Mouse (Mus musculus) adrenal gland, adult 18-20 months (tissue): Measurements from ENCODE around the gene Pgghg. TPM values are rescaled to one million over a fixed set of nuclear protein-coding genes. Genes with fewer than 3 reads are reported as not detected.

Experiments
- DNase-seq, 2 experiments: peaks; one replicate each; pipeline ENCODE4 v3.0.0; 2021 to 2022; ENCODE audit warnings: low spot score in 2 of 2
- long read RNA-seq, 2 experiments: library from polyadenylated mRNA; stranded (forward); transcript quantifications; one replicate each; pipeline ENCODE4 v2.0.0; 2021
- total RNA-seq, 2 experiments: library from RNA; stranded (reverse); gene quantifications; 1 replicate in 1 of 2; 2 replicates in 1 of 2; pipeline ENCODE4 v1.2.3; 2021

The Pgghg gene
- total RNA-seq: 10 to 100 TPM; 30.4 to 32.3 TPM
- long read RNA-seq, experiment 1, transcript Pgghg-201 (14 exons, 2,981 nt): major isoform, 10 of 29 reads
- long read RNA-seq, experiment 1, partial matches to known transcripts: 10 of 29 reads
- long read RNA-seq, experiment 1, other reads (novel, unspliced or antisense): 6 of 29 reads
- long read RNA-seq, experiment 2, transcript Pgghg-201 (14 exons, 2,981 nt): major isoform, 6 of 21 reads
- long read RNA-seq, experiment 2, partial matches to known transcripts: 11 of 21 reads
- long read RNA-seq, experiment 2, other reads (novel, unspliced or antisense): 4 of 21 reads

DNA sequence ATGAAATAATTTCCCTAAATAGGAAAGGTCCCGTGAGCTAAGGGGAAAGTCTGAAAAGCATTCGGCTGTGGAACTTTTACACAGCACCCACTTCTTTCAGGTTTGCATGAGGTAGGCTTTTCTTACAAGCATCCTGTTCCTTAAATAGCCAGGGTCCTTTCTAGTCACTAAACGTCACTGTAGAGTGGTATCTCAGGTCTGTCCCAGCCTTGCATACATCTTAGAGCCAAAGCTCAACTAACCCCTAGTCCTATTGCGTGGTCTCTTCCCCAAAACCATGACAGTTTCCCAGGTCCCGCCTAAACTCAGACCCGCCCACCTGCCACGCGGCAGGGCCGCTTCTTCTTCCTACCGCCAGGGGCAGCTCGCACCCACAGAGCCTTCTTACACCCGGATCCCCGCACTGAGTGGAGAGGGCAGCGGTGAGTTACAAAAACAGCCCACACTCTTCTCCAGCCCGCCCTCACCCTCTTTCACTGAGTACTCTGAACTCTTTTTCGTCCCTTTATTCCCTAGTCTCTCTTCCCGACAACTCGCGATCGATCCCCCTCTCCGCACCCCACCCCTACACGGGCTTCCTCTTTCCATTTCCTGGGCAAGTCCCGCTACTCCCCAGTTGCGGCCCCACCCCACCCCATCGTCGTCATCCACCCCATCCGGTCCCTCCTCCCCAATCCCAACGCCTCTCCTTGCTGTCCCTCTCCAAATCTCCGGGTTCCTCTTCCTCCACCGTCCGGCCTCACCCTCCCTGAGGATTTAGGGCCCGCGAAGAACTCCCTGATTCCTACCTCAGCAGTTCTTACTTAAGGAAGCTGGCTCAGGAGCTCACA lies at the start of gene Pgghg:
Gene Pgghg (plus strand): TSS at position 170 of the 830 bp plus-strand sequence.
- peak; percentile 83 to 84 for DNase-seq

- DNase-seq: no peak
Observed at GRCm38 (mm10) chr7:140894031-140894430, 47.2 kb upstream of the Pgghg start.

GRCm38 (mm10) chr7:140894611-140895010 lies 46.6 kb upstream of the Pgghg start:
- no peak for DNase-seq

DNA sequence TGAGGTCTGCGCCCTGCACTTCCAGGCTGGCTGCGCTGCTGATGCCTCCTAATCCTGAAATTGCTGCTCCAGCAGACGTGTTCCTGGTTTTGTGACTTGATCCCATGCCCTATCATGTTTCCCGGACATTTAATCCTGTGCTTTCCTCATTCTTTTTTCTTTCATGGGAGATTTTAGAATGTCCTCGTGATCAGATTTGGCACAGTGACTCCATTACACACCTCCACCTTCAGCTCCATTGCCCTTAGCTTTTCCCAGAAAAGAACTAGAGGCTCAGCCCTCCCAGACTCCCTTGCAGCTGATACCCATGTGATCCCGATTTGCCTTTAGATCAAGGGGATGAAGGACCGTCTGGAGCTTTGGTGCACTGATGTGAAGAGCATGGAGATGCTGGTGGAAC lies 43.3 kb upstream of the Pgghg start:
- no peak for DNase-seq

DNA sequence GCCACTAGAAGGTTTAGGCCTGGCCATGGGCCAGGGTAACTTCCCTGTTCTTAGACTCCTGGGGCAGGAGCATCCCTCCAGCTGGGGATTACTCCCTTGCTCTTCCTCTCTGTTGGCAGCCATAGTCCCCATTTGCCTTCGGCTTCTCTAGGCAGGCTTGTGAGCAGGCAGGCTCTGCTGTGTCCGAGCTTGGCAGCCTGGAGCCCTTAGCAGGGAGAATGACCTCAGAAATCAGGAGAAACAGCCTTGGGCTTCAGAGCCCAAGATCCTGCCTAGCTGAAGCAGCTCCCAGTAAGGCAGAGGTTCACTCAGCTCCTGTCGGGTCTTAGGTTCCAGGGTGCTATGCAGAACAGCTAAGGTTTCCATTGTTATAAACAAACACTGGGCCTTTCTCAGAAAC lies 42.1 kb upstream of the Pgghg start:
- DNase-seq: no peak

DNA sequence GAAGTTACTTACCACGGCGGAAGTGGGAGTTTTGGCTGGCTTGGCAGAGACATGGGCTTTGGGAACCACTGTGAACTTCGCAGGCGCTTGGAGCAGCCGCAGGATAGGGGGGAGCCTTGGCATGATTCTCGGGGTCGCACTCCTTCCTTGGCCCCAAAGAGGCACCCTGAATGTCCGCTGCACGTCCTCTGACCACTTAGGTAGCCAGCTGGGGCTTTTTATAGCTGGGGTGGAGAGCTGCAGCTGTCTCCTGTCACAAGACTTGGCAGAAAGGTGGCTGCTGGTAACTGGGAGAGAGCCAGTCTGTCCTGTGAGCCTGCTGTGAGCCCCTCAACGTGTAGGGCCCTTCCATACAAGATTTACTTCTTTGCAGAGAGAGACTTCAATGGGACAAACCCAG lies 41.0 kb upstream of the Pgghg start, which contains the start of gene Cox8b:
Gene Cox8b (minus strand): TSS at position 227 of the 400 bp plus-strand sequence.
- no peak for DNase-seq

DNA sequence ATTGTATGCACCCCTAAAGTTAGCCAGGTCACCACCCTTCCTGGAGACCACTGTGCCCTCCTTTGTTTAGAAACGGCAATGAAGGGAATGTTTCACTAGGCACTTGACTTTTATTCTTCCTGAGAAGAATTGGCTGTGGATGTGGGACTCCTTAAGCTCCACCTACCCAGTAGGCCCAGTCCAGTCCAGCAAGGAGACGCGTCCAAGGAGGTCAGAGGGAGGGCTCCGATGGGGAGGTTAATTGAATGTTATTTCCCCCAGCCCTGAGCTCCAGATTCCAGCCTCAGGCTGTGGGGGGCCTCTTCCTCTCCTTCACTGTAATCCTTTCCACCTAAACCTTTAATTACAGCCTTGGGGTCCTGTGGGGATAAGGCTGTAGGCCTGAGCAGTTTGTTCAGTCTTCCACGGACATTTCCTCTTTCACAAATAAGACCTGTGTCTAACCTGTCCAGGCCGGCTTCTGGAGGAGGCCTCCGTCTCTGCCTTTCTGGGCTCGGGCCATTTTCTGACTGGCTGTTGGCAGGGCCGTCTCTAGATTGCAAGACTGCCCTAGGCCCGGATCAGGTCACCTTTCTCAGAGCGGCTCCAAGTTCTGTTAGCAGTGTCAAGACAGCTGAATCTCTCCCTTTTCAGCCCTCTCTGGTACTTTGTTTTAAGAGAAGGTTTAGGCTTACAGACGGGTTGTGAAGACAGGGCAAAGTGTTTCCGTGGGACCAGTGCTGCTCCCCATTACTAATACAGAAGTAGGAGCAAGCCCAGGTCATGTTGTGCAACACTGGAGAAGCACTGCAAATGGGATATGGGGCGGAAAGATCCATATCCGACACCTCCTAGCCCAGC lies 38.9 kb upstream of the Pgghg start:
- DNase-seq: no peak

GRCm38 (mm10) chr7:140903212-140903611 lies 38.0 kb upstream of the Pgghg start:
- peak; percentile 82 to 90 for DNase-seq

DNA sequence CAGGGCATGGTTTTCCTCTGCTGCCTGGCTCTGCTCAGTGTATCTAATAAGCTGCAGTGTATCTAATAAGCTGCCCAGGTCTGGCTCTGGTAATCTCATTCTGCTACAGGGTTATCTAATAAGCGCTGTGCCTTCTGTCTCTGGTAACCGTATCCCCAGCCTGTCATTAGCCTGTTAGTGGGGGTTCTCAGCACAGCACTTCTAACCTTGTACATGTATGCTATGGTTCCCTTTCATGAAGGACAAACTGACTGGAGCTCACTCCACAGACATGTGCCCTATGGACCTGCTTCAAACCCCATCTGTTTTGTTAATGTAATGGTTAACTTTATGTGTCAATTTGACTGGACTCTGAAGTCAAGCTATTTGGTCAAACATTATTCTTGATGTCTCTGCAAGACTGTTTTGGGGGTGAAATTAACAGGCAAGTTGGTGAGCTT lies 35.5 kb upstream of the Pgghg start:
- no peak for DNase-seq

DNA sequence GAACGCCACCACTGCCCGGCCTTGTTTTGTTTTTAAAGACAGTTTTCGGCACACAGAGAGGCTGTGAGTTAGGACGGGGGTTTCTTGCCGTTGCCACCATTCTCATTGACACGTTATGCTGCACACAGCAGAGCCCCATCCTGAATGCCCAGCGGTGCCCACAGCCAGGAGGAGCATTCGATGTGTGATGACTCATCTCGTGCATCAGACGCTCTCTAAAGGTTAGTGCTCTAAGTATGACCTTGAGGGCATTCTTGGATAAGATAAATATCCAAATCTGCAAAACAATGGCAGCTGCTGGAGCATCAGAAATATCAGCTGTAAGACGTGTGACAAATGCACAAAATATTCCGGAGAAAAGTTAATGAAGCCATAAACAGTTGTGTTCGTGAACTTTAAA lies 34.1 kb upstream of the Pgghg start:
- DNase-seq: peak; percentile 33 to 34

- DNase-seq: no peak
Observed at GRCm38 (mm10) chr7:140907697-140908096, 33.5 kb upstream of the Pgghg start.

- DNase-seq: no peak
Observed at GRCm38 (mm10) chr7:140908181-140908580, 33.0 kb upstream of the Pgghg start.

- peak; percentile 82 to 83 for DNase-seq
Observed at GRCm38 (mm10) chr7:140908634-140909107, 32.5 kb upstream of the Pgghg start.

- no peak for DNase-seq
Observed at GRCm38 (mm10) chr7:140912293-140912692, 28.9 kb upstream of the Pgghg start.

DNA sequence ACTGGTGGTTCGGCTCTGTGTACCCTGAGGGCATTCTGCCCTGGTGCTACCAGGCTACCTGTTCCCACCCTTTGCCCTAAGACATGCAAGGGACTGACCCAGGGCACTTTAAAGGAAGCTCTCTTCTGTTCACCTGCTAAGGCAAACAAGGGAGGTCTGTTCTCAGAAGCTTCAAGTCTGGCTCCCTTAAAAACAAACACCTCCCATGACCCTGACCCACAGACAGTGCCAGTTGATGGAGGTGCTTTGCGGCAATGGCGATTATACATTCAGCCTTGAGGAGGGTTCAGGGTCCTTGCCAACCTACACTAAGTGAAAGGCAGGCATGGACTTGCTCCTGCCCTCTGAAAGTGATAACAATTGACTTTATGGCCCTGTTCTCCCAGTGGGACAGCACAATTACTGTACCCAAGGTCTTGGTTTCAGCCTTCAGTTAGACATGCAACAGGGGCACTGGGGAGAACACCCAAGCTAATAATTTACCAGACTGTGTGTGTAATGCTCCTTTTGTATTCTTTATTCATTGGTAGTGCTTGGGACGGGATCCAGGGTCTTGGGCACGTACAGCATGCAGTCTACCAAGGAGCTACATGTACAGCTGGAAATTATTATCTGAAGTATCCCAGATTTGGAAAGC lies 28.2 kb upstream of the Pgghg start:
- DNase-seq: no peak

DNA sequence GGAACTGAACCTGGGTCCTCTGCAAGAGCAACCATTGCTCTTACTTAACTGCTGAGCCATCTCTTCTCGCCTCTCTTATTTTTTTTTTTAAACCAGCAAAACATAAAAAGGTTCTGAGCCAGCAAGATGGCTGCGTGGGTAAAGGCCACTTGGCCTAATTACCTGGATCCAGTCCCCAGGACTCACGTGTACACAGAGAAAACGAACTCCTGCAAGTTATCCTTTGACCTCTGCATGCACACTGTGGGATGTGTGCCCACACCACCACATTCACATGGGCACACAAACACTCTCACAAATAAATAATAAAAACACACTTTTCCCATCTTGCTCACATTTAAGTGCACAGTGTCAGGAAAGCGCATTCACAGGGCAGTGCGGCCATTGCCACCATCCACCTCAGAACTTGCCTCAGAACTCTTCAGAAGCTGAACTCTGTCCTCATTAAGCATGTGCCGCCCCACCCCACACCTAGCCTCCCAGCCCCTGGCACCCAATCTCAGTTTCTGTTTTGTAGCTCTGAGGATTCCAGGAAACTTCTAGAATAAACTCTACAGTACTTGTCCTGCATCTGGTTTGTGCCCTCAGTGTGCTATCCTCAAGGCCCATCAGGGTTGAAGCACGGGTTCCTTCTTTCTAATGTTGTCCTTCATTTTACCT lies 27.0 kb upstream of the Pgghg start:
- no peak for DNase-seq

GRCm38 (mm10) chr7:140919911-140920310 lies 21.3 kb upstream of the Pgghg start:
- DNase-seq: no peak

GRCm38 (mm10) chr7:140920418-140921029 lies 20.7 kb upstream of the Pgghg start, which contains the start of gene Nlrp6:
Gene Nlrp6 (plus strand): TSS chr7:140920902.
- no peak for DNase-seq

DNA sequence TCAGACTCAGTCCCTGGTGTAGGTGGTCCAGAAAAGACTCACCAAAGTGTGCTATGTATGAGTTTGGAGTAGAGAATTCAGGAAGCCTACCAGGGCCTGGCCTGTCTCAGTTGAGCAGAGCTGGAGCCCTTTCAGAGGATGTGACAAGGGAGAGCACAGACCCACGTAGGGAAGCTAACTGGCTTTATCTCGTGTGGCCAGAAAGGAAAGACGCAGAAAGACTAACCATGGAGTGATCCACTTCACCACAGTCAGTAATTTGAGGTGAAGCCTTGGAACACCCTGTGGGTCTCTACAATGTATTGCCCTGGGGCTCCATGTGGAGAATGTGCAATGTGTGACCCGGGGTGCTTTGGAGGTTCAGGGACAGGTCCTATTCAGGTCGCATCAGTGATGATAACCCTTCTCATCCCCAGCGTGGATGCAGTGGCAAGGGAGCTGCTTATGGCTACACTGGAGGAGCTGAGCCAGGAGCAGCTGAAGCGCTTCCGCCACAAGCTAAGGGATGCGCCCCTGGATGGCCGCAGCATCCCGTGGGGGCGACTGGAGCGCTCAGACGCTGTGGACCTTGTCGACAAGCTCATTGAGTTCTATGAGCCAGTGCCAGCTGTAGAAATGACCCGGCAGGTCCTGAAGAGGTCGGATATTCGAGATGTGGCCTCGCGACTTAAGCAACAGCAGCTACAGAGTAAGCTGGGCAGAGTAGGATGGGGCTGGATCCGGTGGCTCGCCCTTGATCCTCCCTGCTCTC lies 19.8 kb upstream of the Pgghg start:
- DNase-seq: no peak
